Mouse (Mus musculus) MN1 (cell line): ENCODE measurements around the gene Otop3.
A peak's percentile ranks its signal among the peaks of the same experiment; 100 is the strongest.
"Not testable (repeated sequence)": the region's sequence is repeated elsewhere in the genome, so short reads cannot be mapped to it uniquely, and the experiment has no call there.

ENCODE experiments used
- DNase-seq: peaks from one replicate; pipeline ENCODE4 v3.0.0-alpha.2; 2016; ENCODE audit warnings: low spot score

Otop3 gene

DNA sequence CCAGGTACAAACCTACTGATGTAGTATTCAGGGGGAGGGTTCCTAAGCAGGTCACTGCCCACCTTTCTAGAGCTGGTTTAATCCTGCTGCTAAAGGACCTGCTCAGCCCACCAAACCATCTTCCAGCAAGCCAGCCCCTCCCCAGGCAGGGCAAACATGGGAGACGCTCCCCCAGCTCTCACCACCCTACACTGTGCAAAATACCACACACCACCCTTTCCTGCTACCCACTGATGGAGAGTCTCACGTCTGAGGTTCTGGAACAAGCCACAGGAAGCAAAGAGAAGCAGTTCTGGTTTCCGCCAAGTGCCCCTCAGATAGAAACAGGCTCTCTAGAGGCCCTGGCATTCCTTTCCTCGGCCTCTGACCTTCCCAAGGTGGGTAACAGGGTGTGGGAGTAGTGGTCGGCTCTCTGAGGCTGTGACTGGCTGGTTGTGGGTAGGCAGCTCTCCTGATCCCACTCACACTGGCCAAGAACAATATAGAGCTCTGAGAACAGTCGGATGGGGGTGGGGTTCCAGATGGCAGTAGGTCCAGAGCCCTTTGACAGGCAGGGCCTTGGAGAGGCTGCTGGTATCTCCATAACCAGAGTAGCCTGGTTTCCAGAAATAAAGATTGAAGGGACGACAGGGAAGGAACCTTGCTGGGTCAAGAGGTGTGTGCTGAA, 31.6 kb downstream of the Otop3 start:
- DNase-seq: peak; percentile 72

DNA sequence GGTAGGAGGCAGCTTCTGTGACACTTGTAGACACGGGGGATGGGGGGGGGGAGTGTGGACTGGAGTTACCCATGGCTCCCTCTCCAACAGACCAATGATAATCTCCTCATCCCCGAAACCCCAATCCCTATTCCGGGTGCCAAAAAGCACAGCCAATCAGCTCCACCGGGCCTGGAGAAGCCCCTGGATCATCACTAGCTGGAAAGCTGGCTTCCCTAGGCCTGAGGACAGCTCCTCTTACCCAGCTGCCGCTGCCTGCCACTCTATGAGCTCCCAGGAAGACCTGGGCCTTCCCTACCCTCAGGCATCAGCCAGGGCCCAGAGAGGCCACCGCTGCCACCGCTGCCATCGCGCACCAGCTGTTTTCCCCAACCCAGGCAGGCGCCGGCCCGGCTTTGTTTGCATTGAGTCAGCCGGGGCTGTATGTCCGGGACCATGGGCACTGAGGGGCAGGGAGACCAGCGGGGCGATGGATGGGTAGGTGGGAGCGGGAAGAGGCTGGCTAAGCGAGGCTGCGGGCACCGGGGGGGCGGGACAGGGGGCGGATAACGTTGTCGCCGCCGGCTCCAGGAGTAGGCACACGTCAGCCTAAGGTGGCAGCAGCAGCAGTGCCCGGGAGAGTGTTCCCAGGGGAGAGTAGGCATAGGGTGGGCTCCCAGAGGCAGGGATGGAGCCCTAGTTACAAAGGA, 32.3 kb downstream of the Otop3 start:
- DNase-seq: peak; percentile 61

DNA sequence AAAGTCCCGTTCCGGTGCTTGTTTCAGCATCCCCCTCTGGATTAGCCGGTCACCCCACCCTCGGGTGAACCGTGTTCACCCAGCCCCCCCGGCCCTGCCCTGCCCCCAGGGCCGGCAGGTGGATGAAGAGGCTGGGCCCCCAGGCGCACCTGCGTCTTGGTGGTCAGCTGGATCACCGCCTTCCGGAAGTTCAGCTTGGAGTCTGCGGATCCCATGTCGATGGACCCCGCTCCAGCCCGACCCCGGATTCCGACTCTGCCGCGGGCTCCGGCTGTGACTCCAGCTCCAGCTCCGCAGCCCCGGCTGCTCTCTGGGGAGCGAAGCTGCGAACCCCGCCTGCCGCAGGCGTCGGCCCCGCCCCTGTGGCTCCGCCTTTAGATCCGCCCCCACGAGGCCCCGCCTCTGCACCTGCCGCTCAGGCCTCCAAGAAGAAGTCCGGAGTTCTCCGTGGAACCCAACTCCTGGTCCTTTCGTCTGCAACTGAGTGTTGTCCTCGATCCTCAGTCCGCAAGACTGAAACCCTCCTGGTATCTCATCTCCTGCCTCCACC, 32.9 kb downstream of the Otop3 start, which contains the start of gene Hid1:
Gene Hid1, minus strand, starts transcription at position 362 of the 550 bp plus-strand sequence.
- DNase-seq: peak; percentile 89

DNA sequence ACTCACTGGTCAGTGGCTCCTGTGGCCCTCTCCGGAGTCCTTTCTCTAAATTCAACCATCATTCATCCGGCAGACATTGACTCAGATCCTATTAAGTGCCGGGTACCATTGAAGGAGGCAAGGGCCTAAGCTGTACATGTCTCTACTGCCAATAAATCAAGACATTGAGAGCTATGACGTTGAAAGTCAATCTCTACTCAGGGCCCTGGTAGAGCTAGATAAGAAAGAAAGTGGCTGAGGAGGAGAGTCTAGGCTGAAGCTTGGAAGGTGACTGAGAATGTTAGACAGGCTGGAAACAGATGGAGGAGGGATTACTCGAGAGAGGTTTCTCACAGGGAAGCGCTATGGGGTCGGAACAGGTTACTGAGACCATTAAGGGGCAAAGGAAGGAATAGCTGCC, 35.8 kb downstream of the Otop3 start:
- no peak for DNase-seq

DNA sequence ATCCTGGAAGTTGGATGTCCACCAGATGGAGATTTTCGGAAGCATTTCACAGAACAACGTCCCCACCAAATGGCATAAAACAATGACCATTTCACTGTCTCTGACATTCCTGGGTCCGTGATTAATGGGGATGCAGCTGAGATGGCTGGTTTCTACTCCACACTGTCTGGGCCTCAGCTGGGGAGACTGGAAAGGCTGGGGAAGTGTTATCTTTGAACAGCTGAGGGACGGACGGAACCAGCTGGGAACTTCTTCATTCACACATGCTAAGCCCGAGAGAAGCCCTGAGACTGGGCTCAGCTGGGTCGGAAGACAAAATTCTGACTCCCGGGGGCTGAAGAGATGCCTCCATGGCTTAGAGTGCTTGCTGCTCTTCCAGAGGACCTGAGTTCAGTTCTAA, 36.8 kb downstream of the Otop3 start:
- DNase-seq: no peak

DNA sequence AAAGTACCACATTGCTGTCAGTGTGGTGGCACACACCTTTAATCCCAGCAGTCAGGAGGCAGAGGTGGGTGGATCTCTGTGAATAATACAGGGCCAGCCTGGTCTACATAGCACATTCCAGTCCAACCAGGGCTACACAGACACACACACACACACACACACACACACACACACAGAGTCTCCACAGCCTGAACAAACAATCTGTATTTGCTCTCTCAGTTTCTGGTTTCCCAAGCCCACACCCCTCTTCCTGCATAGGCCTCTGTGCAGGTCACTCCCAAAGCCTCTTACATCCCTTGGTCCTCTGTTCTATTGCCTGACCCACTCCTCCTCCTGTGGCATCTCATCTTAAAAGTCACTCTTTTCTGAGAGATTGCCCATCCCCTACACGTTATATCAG, 37.5 kb downstream of the Otop3 start:
- no peak for DNase-seq

DNA sequence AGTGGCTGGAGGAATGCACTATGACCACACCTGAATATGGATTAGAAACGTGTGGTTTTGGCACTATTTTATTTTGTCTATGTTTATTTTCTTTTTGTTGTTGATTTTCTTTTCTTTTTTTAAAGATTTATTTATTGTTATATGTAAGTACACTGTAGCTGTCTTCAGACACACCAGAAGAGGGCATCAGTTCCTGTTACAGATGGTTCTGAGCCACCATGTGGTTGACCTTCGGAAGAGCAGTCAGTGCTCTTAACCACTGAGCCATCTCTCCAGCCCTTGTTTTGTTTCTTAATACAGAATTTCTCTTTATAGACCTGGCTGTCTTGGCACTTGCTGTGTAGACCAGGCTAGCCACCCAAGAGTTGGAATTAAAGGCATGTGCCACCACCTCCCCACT, 38.2 kb downstream of the Otop3 start:
- DNase-seq: no peak

DNA sequence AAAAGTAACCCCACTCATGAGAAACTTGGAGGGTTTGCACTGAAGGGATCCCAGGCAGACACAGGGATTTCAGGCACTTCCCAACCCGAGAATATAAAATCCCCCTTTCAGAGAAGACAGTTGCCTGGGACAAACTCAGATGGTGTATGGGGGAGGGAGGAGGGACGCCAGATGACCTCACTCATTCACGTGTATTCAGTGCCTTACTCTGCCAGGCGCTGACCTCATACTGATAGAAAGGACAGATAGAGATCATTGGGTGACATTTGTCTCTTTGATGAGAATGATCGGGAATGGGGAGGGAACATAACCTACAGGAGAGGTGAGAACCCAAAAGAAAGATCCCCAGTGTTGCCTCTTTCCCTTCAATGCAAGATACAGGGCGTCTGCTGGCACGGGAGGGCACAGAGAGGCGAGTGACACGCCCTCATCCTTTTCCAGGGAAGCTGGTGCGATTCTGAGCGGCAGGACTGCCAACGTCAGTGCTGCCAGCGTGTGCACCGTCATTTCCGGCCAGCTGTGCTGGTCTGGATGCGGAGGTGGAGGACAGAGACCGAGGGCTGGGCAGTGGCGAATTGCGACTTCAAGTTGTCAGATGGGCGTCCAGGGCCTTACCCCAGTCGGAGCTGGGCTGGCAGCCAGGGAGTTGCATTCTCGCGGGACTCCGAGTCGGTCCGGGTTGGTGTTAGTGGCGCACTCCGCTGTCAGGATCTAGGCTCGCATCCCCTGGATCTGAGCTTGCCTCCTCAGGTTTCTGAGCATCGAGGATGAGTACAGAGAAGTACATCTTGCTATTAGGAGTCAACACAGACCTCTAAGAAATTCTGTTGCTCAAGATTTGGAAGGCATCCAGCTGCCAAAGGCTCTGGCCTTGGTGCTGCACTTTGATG, 39.5 kb downstream of the Otop3 start:
- peak; percentile 95 for DNase-seq

DNA sequence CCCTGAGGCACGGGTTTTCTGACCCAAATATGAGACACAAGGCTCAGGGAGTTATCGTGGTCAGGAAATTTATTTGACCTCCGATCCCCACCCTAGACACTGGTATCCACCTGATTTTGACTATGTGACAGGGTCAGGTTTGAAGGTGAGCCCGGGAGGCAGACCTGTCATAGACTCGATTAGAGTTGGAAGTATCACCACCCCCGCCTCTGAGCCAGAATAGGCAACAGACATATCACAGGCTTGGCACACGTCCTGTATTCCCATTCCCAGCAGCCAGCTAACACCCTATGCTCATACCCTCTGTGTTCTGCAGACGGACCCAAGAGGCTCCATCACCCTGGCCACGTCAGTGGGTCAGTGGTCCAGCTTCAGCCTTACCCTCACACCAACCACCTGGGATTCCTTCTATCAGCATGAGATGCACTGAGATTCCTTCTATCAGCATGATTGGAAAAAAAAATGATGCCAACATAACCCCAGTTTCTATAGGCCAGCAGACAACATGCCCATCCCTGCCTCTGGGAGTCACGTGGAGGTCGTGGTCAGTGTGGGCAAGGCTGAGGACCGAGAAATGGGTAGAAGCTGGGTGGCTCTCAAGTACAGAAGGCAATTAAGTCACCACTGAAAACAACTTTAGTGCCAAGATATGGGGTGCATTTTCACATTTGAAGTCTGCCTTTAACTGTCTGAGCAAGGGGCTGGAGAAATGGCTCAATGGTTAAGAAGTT, 40.3 kb downstream of the Otop3 start:
- DNase-seq: peak; percentile 65

DNA sequence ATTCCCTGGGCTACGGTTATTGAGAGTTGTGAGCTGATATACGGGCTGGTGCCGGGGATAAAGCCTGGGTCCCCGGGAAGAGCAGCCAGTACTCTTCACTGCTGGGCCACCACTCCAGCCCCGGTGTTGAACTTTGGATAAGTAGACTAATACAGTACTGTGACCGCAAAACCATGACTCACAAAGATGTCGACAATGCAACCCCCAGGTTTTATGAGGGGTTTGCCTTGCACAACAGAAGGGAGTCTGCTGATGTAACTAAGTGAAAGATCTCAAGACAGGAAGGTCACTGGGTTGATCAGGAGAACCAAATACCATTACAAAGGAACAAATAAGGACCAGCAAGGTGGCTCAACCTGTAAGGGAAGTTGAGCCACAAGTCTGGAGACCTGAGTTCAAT, 42.2 kb downstream of the Otop3 start:
- DNase-seq: no peak

DNA sequence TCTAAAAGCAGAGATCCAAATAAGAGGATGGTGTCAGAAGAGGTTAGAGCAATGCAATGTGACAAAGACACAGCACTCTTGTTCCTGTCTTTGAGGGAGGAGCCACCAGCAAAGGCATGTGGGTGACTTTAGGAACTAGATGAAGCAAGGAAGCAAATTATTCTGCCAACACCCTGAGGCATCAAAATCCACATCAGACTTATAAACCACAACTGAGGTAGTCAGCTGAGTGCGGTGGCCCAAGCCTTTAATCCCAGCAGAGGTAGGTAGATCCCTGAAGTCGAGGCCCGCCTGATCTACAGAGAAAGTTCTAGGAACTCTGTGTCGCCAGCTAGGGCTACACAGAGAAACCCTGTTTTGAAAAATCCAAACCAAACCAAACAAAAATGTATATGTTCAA, 42.7 kb downstream of the Otop3 start:
- DNase-seq: no peak

DNA sequence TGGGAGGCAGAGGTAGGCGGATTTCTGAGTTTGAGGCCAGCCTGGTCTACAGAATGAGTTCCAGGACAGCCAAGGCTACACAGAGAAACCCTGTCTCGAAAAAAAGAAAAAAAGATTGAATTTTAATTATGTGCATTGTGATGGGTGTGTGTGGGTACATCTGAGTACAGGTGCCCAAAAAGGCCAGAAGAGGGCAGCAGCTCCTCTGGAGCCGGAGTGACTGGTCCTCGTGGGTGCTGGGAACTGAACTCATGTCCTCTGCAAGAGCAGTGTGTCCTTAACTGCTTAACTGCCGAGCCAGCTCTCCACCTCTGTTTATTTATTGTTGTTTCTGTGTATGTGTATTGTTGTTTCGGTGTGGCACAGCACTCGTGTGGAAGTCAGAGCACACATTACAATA, 43.3 kb downstream of the Otop3 start:
- DNase-seq: no peak

DNA sequence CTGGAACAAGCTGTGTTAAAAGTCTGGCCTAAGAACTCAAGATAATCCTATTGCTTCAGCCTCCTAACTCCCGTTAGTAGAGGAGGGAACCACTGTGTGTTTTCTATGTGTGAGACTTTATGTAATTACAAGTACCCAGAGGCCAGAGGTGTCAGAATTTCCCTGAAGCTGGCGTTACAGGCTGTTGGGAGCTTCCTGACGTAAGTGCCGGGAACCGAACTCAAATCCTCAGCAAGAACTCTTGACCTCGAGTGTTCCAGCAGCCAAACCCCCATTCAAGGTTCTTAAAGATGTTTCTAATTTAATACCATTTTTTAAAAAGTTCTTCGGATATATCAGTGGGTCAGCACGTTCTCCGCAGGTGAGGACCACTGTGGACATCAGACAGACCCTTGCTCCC, 46.7 kb downstream of the Otop3 start:
- peak; percentile 68 for DNase-seq

DNA sequence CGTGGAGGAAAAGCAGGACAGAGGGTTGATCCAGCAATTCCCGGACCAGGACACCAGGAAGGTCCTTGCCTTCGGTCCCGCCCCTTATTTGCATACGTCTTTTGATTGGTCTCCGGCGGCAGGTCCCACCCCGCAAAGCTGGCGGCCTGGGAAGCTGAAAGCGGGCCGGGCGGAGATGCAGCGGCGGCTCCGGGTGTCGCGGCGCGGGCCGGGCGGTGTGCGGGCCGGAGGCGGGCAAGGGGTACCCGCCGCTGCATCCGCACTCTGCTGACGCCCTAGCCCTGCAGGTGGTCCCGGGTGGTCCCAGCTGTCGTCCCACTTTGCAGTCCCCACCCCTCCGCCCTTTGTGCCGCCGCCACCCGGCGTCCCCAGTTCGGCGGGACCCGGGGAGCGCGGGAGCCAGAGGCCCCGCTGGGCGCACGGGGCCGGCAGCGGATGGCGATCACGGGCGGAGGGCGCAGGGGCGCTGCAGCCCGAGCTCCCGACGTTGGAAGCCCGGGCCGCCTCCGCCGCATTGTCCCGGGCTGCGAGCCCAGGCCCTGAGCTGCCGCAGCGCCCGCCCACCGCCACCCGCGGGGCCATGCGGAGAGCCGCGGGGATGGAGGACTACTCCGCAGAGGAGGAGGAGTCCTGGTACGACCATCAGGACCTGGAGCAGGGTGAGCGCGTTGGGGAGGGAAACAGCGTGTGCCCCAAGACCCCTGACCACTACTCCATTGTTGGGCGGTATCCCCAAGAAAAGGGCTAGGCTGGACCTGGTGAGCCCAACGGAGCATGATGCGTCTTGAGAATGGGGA, 47.4 kb downstream of the Otop3 start, which contains the start of gene Cdr2l:
Gene Cdr2l, plus strand, starts transcription at position 174 of the 797 bp plus-strand sequence.
- DNase-seq: peak; percentile 95

DNA sequence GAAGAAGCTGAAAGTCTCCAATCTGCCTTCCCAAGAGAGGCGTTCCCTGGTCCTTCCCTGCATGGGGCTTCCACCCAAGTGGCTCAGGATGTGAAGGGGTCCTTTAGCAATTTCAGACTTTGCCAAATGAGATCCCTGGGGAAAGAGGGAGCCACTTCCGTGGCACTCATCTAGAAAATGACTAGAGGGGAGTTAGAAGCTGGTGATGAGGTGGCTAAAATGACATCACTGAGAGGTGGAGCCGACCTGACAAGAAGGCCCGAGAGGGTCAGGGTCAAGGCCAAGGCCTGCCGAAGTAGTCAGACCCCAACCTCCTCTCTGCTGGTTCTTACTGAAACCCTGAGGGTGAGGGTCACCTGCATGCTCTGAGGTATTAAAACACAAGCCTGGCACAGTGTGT, 48.4 kb downstream of the Otop3 start:
- peak; percentile 49 for DNase-seq

DNA sequence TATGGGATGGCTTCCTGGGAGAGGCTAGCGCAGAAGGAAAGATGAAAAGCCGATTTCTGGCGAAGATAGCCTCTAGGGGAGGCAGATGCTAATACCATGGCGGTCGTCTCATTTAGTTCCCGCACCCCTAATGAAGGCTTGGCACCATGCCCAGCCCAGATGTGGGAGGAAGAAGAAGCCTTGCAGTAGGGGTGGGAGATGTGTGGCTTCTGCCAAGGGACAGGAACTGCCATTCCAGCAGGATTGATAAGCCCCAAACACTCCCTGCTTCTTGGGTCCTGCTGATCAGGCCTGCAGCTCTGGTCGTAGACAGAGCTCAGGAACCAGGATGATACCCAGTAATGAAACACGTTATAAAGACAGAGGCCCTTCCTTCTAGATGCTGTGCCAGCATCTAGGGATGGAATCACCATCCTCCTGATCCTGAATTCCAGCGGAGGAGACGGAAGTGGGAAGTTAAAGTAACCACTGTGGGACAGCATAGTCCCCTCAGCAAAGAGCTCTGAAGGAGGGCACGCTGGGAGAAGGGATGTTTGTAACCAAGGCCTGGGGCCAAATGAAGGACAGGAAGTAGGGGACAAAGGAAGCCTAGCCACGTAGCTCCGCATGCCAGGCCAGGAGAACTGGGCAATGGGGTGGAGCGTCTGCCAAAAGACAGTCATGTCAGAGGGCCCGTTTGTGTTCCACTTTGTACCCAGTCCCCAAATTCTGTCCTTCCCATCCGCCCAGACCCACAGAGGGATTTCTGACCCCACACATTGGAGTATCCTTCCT, 49.4 kb downstream of the Otop3 start:
- DNase-seq: peak; percentile 69

DNA sequence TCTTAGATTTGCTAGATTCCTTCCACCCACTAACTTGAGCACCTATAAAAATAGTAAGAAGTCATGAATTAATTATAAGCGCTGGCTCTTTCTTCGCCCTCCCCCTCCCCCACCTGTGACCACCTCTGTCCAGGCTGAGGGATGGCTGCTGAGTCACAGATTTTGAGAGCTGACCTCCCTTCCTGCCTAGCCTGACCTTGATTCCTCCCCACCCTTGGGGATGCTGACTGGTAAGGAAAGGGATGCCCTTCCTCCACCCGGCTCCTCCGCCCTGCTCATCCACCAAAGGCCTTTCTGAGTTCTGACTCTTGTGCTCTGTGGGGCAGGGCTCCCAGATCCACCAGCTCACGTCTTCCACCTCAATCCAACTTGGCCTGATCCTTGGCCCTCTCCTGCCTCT, 50.1 kb downstream of the Otop3 start:
- DNase-seq: peak; percentile 24

DNA sequence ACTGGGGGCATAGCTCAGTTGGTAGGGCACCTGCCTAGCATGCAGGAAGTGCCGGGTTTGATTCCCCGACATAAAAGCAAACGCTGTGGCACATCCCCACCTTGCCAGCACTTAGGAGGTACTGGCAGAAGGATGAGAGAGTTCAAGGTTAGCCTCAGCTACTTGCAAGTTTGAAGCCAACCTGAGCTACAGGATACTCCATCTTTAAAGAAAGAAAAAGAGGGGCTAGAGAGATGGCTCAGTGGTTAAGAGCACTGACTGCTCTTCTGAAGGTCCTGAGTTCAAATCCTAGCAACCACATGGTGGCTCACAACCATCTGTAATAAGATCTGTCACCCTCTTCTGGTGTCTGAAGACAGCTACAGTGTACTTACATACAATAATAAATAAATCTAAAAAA, 52.3 kb downstream of the Otop3 start:
- DNase-seq: not testable (repeated sequence)

DNA sequence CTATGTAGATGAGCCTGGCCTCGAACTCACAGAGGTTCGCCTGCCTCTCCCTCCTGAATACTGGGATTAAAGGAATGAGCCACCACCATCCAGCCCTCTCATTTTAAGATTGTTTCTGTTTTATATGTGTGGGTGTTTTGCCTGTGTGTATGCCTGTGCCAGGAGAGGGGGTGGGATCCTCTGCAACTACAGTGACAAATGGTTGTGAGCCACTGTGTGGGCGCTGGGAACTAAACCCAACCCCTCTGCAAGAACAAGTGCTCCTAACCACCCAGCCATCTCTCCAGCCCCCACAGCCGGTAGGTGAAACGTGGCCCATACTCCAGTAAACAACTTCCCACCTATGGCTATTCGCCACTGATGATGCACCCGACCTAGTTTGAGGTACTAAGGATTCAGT, 56.8 kb downstream of the Otop3 start:
- no peak for DNase-seq

DNA sequence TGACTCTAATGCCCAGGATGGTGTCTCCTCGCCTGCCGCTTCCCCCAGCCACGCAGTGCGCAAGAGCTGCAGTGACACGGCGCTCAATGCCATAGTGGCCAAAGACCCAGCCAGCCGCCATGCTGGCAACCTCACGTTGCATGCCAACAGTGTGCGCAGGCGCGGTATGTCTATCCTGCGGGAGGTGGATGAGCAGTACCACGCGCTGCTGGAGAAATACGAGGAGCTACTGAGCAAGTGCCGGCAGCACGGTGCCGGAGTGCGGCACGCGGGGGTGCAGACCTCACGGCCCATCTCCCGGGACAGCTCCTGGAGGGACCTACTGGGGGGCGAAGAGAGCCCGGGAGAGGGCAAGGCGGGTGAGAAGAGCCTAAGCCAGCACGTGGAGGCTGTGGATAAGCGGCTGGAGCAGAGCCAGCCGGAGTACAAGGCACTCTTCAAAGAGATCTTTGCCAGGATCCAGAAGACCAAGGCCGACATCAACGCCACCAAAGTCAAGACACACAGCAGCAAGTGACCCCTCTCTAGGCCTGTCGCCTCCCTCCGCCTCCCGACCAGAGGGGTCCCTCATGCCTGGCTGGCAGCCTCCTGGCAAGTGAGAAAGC, 59.3 kb downstream of the Otop3 start:
- DNase-seq: no peak
